Mouse (Mus musculus) liver, adult 2 months (tissue): ENCODE data around the gene Icmt.

Experiments used
- CTCF ChIP-seq: fragments of 200-500 bp; IDR thresholded peaks from 2 replicates; pipeline ENCODE4 v1.5.1; 2011; ENCODE audit warnings: low read depth, low read length, control low read depth
- POLR2A ChIP-seq: fragments of 200-500 bp; IDR thresholded peaks from 2 replicates; pipeline ENCODE4 v1.6.1; 2011; ENCODE audit warnings: low read length, control low read depth; ENCODE audit not compliant: insufficient read depth; ENCODE audit errors: extremely low read depth

DNA sequence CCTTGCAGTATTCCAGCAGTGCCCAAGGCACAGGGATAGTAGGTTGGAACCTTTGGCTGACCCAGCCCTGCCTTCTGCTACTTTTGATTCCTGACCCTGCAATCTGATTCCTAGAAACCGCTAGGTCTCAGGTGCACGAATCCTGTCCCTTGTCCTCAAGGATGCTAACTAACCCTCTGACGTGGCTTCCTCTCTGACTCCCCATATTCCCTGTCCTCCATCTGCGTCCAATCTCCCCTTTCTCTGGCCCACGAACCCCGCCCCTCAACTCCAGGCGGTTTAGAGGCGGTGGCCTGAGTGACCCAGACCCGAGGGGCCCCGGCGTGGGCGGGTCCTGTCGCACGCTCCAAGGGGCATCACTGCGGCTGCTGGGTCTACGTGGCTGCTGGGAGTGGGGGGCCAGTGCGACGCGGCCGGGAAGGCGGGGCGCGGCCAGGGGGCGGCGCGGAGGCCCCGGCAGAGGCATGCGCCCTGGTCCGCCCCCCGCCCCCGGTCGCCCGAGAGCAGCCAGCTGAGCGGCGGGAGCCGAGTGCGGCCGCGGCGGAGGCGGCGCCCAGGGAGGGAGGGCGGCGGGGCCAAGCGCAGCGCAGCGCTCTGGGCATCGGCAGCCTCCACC, 23.3 kb upstream of the Icmt start, which contains the start of gene Gpr153:
- TF ChIP-seq CTCF (no peak), POLR2A (no peak)
